Mouse (Mus musculus): ENCODE measurements around the gene Uqcr10. TPM values are rescaled to one million over a fixed set of nuclear protein-coding genes. Genes with fewer than 3 reads are reported as not detected.
A peak's percentile ranks its signal among the peaks of the same experiment; 100 is the strongest.

Uqcr10 gene
- polyA plus RNA-seq, 1 experiment, result 245 TPM

DNA sequence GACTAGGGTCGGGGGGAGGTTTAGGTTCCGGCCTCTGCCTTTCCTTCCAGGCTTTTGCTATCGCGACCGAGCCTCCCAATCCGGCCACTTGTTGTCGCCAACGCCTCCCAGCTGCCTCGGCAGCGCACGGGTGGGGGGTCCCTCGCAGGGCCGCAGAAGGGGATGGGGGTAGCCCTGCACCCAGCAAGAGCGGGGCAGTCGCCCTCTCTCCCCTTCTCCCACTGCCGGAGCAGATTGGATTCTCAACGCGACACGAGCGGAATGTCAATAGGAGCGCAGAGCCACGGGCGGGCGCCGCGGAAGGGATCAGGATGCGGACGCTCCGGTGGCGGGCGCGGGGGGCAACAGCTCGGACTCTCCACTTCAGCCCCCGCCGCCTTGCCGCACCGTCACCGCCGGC lies 41.8 kb upstream of the Uqcr10 start:
- Histone ChIP-seq H3K36me3 (ENCODE audit: control insufficient read depth, insufficient read depth, low read length, poor library complexity, severe bottlenecking) (no peaks in the 10 kb centered on the region), H3K27me3 (ENCODE audit: control insufficient read depth, insufficient read depth, low read length, poor library complexity, severe bottlenecking) (peaks cover 12% of the 10 kb centered on the region; the same call in 1 of the 2 replicates), H3K27ac (ENCODE audit: insufficient read depth, low read length) (no peak overlapping the region), H3K9me3 (replicated peaks; ENCODE audit: control insufficient read depth, insufficient read depth, low read length, poor library complexity, severe bottlenecking) (no peaks in the 10 kb centered on the region), H3K9ac (ENCODE audit: low read depth, poor library complexity, severe bottlenecking) (peak overlapping the region; percentile 86), H3K4me1 (ENCODE audit: control insufficient read depth, insufficient read depth, low read length) (peaks cover 4% of the 10 kb centered on the region), H3K4me3 (ENCODE audit: low read depth, low read length) (peak overlapping the region; percentile 80)
- TF ChIP-seq CTCF (IDR thresholded peaks at IDR 0.05; ENCODE audit: low read depth, low read length) (no peak), EP300 (IDR thresholded peaks at IDR 0.05; ENCODE audit: insufficient read depth, low read depth, low read length) (no peak), POLR2A (IDR thresholded peaks at IDR 0.05; ENCODE audit: insufficient read depth, low read length) (no peak)

DNA sequence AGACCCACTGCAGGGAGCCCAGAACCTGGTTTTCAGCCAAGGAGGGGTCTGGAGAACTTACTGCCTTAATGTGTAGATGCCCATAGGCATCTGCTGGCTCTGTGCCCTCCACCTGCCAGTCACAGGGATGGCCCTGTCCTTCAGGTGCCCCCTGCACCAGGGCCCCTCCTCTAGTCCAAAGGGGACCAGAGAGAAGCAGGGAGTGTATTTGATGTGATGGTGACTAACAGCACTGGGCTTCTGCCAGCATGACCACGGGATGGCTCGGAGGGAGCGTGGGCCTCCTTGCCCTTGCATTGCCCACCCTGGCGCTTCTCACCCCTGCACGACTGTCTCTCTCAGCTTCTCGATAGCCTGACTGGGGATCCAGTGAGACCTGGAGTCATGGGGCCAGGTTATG lies 40.5 kb upstream of the Uqcr10 start:
- peaks cover 4% of the 10 kb centered on the region for H3K4me1 ChIP-seq (ENCODE audit: control insufficient read depth, insufficient read depth, low read length)
- TF ChIP-seq POLR2A (IDR thresholded peaks at IDR 0.05; ENCODE audit: insufficient read depth, low read length) (no peak), CTCF (IDR thresholded peaks at IDR 0.05; ENCODE audit: low read depth, low read length) (no peak), EP300 (IDR thresholded peaks at IDR 0.05; ENCODE audit: insufficient read depth, low read depth, low read length) (no peak)

DNA sequence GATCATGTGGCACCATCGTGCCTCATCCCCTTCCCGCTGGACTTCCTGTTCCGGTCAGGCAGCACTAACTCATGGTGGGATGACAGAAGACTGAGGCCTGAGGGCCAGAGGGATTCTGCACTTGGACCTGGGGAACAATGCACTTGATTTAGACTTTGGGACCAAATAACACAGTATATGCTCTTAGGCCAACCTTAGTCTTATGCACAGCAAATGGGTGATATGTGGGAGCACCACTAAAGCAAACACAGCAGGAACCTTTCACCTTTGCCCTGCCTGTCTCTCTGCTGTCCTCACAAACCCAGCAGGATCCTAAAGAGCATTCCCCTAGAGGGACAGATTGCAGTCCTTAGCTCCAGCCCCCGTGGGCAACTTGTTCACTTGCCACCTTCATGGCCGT lies 36.6 kb upstream of the Uqcr10 start:
- no peak overlapping the region for H3K4me3 ChIP-seq (ENCODE audit: low read depth, low read length)
- H3K9ac ChIP-seq (ENCODE audit: low read depth, poor library complexity, severe bottlenecking), result no peak overlapping the region
- H3K36me3 ChIP-seq (ENCODE audit: control insufficient read depth, insufficient read depth, low read length, poor library complexity, severe bottlenecking), result no peaks in the 10 kb centered on the region
- peaks cover 2% of the 10 kb centered on the region for H3K4me1 ChIP-seq (ENCODE audit: control insufficient read depth, insufficient read depth, low read length)
- no peaks in the 10 kb centered on the region for H3K9me3 ChIP-seq (replicated peaks; ENCODE audit: control insufficient read depth, insufficient read depth, low read length, poor library complexity, severe bottlenecking)
- H3K27ac ChIP-seq (ENCODE audit: insufficient read depth, low read length), result no peak overlapping the region
- 0 out of 2 replicates have a peak, but pooled peaks cover 1% of the 10 kb centered on the region for H3K27me3 ChIP-seq (ENCODE audit: control insufficient read depth, insufficient read depth, low read length, poor library complexity, severe bottlenecking)
- no peak for TF ChIP-seq CTCF (IDR thresholded peaks at IDR 0.05; ENCODE audit: low read depth, low read length)

More for the DNA sequence above, 40.5 kb upstream of the Uqcr10 start:
- H3K4me3 ChIP-seq (ENCODE audit: low read depth, low read length), result no peak overlapping the region
- H3K9ac ChIP-seq (ENCODE audit: low read depth, poor library complexity, severe bottlenecking), result no peak overlapping the region
- H3K36me3 ChIP-seq (ENCODE audit: control insufficient read depth, insufficient read depth, low read length, poor library complexity, severe bottlenecking), result no peaks in the 10 kb centered on the region
- H3K27ac ChIP-seq (ENCODE audit: insufficient read depth, low read length), result no peak overlapping the region
- H3K27me3 ChIP-seq (ENCODE audit: control insufficient read depth, insufficient read depth, low read length, poor library complexity, severe bottlenecking), result peaks cover 12% of the 10 kb centered on the region; the same call in 1 of the 2 replicates
- no peaks in the 10 kb centered on the region for H3K9me3 ChIP-seq (replicated peaks; ENCODE audit: control insufficient read depth, insufficient read depth, low read length, poor library complexity, severe bottlenecking)

GRCm38 (mm10) chr11:4738719-4739118 lies 34.6 kb upstream of the Uqcr10 start:
- TF ChIP-seq EP300 (IDR thresholded peaks at IDR 0.05; ENCODE audit: insufficient read depth, low read depth, low read length) (no peak), POLR2A (IDR thresholded peaks at IDR 0.05; ENCODE audit: insufficient read depth, low read length) (no peak), CTCF (IDR thresholded peaks at IDR 0.05; ENCODE audit: low read depth, low read length) (no peak)
- Histone ChIP-seq H3K4me3 (ENCODE audit: low read depth, low read length) (peak overlapping the region; percentile 24; the same call in 1 of the 2 replicates), H3K4me1 (ENCODE audit: control insufficient read depth, insufficient read depth, low read length) (peaks cover 2% of the 10 kb centered on the region), H3K36me3 (ENCODE audit: control insufficient read depth, insufficient read depth, low read length, poor library complexity, severe bottlenecking) (no peaks in the 10 kb centered on the region), H3K27ac (ENCODE audit: insufficient read depth, low read length) (no peak overlapping the region), H3K9ac (ENCODE audit: low read depth, poor library complexity, severe bottlenecking) (no peak overlapping the region), H3K27me3 (ENCODE audit: control insufficient read depth, insufficient read depth, low read length, poor library complexity, severe bottlenecking) (no peaks in the 10 kb centered on the region), H3K9me3 (replicated peaks; ENCODE audit: control insufficient read depth, insufficient read depth, low read length, poor library complexity, severe bottlenecking) (no peaks in the 10 kb centered on the region)

DNA sequence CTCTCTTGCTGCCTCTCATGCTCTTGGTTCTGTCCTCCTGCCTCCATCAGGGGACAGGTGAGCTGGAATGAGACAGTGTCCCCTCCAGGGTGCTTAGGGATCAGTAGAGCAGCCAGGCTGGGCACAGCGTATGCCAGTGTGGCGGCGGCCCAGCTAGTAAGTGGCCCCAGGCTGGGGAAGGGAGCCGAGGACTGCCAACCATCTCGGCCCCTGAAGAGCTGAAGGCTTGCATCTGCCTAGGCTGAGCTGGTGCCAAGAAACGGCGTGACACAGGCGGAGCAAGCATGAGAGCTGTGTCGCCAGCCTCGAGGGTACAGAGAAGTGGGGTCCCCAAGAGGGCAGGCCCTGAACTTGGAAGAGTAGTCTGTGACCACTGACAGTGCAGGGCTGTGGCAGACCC lies 33.5 kb upstream of the Uqcr10 start:
- TF ChIP-seq EP300 (IDR thresholded peaks at IDR 0.05; ENCODE audit: insufficient read depth, low read depth, low read length), result no peak
- TF ChIP-seq CTCF (IDR thresholded peaks at IDR 0.05; ENCODE audit: low read depth, low read length), result no peak
- no peak for TF ChIP-seq POLR2A (IDR thresholded peaks at IDR 0.05; ENCODE audit: insufficient read depth, low read length)
- Histone ChIP-seq H3K27me3 (ENCODE audit: control insufficient read depth, insufficient read depth, low read length, poor library complexity, severe bottlenecking) (no peaks in the 10 kb centered on the region), H3K27ac (ENCODE audit: insufficient read depth, low read length) (no peak overlapping the region), H3K36me3 (ENCODE audit: control insufficient read depth, insufficient read depth, low read length, poor library complexity, severe bottlenecking) (no peaks in the 10 kb centered on the region), H3K4me3 (ENCODE audit: low read depth, low read length) (0 out of 2 replicates have a peak overlapping the region, but pooled peaks have one; percentile 6), H3K9ac (ENCODE audit: low read depth, poor library complexity, severe bottlenecking) (no peak overlapping the region), H3K4me1 (ENCODE audit: control insufficient read depth, insufficient read depth, low read length) (peaks cover 2% of the 10 kb centered on the region), H3K9me3 (replicated peaks; ENCODE audit: control insufficient read depth, insufficient read depth, low read length, poor library complexity, severe bottlenecking) (no peaks in the 10 kb centered on the region)

DNA sequence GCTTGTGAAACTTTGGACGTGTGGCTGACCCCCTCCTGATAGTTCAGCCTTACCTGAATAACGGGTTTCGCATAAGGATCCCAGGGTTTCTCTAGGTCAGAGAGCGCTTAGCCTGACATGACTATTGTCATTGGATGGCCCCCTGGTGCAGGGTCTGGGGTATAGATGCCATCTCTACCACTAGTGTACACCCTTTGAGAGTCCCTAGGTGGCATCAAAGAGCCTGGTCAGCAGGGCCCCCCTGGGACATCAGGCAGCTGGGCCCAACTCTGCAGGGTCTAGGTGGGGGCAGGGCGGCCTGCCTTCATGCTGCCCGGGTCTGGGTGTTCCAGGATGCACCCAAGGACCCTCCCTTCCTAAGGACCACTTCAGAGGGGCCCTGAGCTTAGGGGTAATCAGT lies 32.2 kb upstream of the Uqcr10 start:
- TF ChIP-seq POLR2A (IDR thresholded peaks at IDR 0.05; ENCODE audit: insufficient read depth, low read length) (no peak), CTCF (IDR thresholded peaks at IDR 0.05; ENCODE audit: low read depth, low read length) (no peak), EP300 (IDR thresholded peaks at IDR 0.05; ENCODE audit: insufficient read depth, low read depth, low read length) (no peak)
- no peaks in the 10 kb centered on the region for H3K9me3 ChIP-seq (replicated peaks; ENCODE audit: control insufficient read depth, insufficient read depth, low read length, poor library complexity, severe bottlenecking)
- no peaks in the 10 kb centered on the region for H3K36me3 ChIP-seq (ENCODE audit: control insufficient read depth, insufficient read depth, low read length, poor library complexity, severe bottlenecking)
- H3K4me3 ChIP-seq (ENCODE audit: low read depth, low read length), result no peak overlapping the region
- no peak overlapping the region; the same call in 1 of the 2 replicates for H3K27ac ChIP-seq (ENCODE audit: insufficient read depth, low read length)
- peaks cover 2% of the 10 kb centered on the region for H3K4me1 ChIP-seq (ENCODE audit: control insufficient read depth, insufficient read depth, low read length)
- no peaks in the 10 kb centered on the region for H3K27me3 ChIP-seq (ENCODE audit: control insufficient read depth, insufficient read depth, low read length, poor library complexity, severe bottlenecking)
- peak overlapping the region; percentile 29; the same call in 1 of the 2 replicates for H3K9ac ChIP-seq (ENCODE audit: low read depth, poor library complexity, severe bottlenecking)
